In genomic region chr7:107495428-107495827, GRCm38 (mm10) we compare ENCODE assay signal across 16 mouse cellular contexts.
"Had no signal": no experiment of that assay in that cellular context is flagged by ENCODE, and none has a peak within 500 bp of the region (broad histone marks: within the 10 kb centered on the region; RNA-seq: fewer than 3 reads in every experiment).

No protein-coding gene starts in this region.

- H3K9me3 ChIP-seq: neural tube, embryonic 13.5 days; neural tube, embryonic 15.5 days; stomach, embryonic 15.5 days had no signal

- H3K4me1 ChIP-seq: neural tube, embryonic 13.5 days; neural tube, embryonic 15.5 days; stomach, embryonic 15.5 days had no signal

- H3K27me3 ChIP-seq: neural tube, embryonic 13.5 days; neural tube, embryonic 15.5 days; stomach, embryonic 15.5 days had no signal

- H3K4me3 ChIP-seq: neural tube, embryonic 13.5 days; neural tube, embryonic 15.5 days; stomach, embryonic 15.5 days had no signal

- H3K9ac ChIP-seq: neural tube, embryonic 13.5 days; neural tube, embryonic 15.5 days; stomach, embryonic 15.5 days had no signal

- H3K36me3 ChIP-seq: neural tube, embryonic 13.5 days; neural tube, embryonic 15.5 days; stomach, embryonic 15.5 days had no signal

- H3K27ac ChIP-seq: neural tube, embryonic 13.5 days; neural tube, embryonic 15.5 days; stomach, embryonic 15.5 days; stomach, postnatal 0 days had no signal

- DNase-seq: retina, postnatal 1 day; right cerebral cortex, adult 18-20 months; right cerebral cortex, postnatal 14 days; right cerebral cortex, postnatal 25 days; right cerebral cortex, postnatal 4 days; spleen, adult 18-20 months; thymus, adult 18-20 months; thymus, adult 2 months; thymus, postnatal 14 days; thymus, postnatal 25 days; thymus, postnatal 36 days; thymus, postnatal 4 days had no signal

- H3K4me2 ChIP-seq: neural tube, embryonic 13.5 days; neural tube, embryonic 15.5 days; stomach, embryonic 15.5 days had no signal
